Mouse (Mus musculus) heart, embryonic 13.5 days (tissue): ENCODE measurements around the gene Pbxip1. TPM values are rescaled to one million over a fixed set of nuclear protein-coding genes. Genes with fewer than 3 reads are reported as not detected.

Source experiments
- ATAC-seq: fragments of 200-750 bp; cut with Nextera tagmentation; 2 replicates; pipeline ENCODE4 v1.8.0; 2017; ENCODE audit warnings: moderate TSS enrichment; ENCODE audit not compliant: insufficient number of reproducible peaks, low FRiP score, low TSS enrichment; ENCODE audit errors: extremely low read depth
- H3K27ac ChIP-seq: fragments of 300-500 bp; sonication (generic); replicated peaks from 2 replicates; pipeline ENCODE4 v1.5.1; 2015; ENCODE audit warnings: moderate library complexity, mild to moderate bottlenecking, inconsistent platforms
- H3K27me3 ChIP-seq: fragments of 300-500 bp; sonication (generic); replicated peaks from 2 replicates; pipeline ENCODE4 v1.6.1; 2015; ENCODE audit warnings: mild to moderate bottlenecking, inconsistent platforms
- H3K36me3 ChIP-seq: fragments of 300-500 bp; sonication (generic); 2 replicates; pipeline ENCODE4 v1.6.1; 2015; ENCODE audit warnings: mild to moderate bottlenecking, inconsistent platforms
- H3K4me1 ChIP-seq: fragments of 300-500 bp; sonication (generic); 2 replicates; pipeline ENCODE4 v1.6.1; 2015; ENCODE audit warnings: inconsistent platforms
- H3K4me2 ChIP-seq: fragments of 300-500 bp; sonication (generic); 2 replicates; pipeline ENCODE4 v1.6.1; 2015; ENCODE audit warnings: inconsistent platforms, mild to moderate bottlenecking, moderate library complexity
- H3K4me3 ChIP-seq: fragments of 300-500 bp; sonication (generic); 2 replicates; pipeline ENCODE4 v1.5.1; 2015; ENCODE audit warnings: moderate library complexity, mild to moderate bottlenecking, inconsistent platforms
- H3K9ac ChIP-seq: fragments of 300-500 bp; sonication (generic); 2 replicates; pipeline ENCODE4 v1.6.1; 2015; ENCODE audit warnings: inconsistent platforms, mild to moderate bottlenecking, moderate library complexity
- H3K9me3 ChIP-seq: fragments of 300-500 bp; sonication (generic); 2 replicates; pipeline ENCODE4 v1.6.1; 2016; ENCODE audit warnings: inconsistent platforms
- WGBS: fragments of 180-500 bp; shearing (Covaris S2); methylation state at CpG from one replicate; pipeline ENCODE4 v1.1.7; 2015; ENCODE audit warnings: mixed read lengths; 5-methylcytosine and 5-hydroxymethylcytosine counted together
- polyA plus RNA-seq: library from polyadenylated mRNA; unstranded; fragments of >200 nt; fragmentation: Nextera tagmentation; extraction: Ambion mirVana; gene quantifications from 2 replicates; pipeline ENCODE4 v1.2.1, GENCODE M21; 2015

The Pbxip1 gene
- polyA plus RNA-seq, 1 experiment from 2014 or later, result 61.3 TPM

GRCm38 (mm10) chr3:89437269-89437668 is 763 bp downstream of the Pbxip1 start:
- no peaks in the 10 kb centered on the region for H3K9me3 ChIP-seq
- H3K4me2 ChIP-seq, result peak overlapping the region; percentile 79
- peak overlapping the region; percentile 85 for H3K27ac ChIP-seq
- peaks cover 57% of the 10 kb centered on the region for H3K36me3 ChIP-seq
- peaks cover 36% of the 10 kb centered on the region for H3K4me1 ChIP-seq
- WGBS, result 28% methylated on average over 5 of the region's 5 CpGs
- H3K9ac ChIP-seq, result peak overlapping the region; percentile 85
- ATAC-seq, result no peak
- no peaks in the 10 kb centered on the region for H3K27me3 ChIP-seq
- H3K4me3 ChIP-seq, result peak overlapping the region; percentile 66

- Histone ChIP-seq H3K9me3 (no peaks in the 10 kb centered on the region), H3K27ac (no peak overlapping the region), H3K9ac (no peak overlapping the region), H3K27me3 (no peaks in the 10 kb centered on the region), H3K4me1 (peaks cover 26% of the 10 kb centered on the region), H3K36me3 (peaks cover 59% of the 10 kb centered on the region), H3K4me3 (no peak overlapping the region), H3K4me2 (no peak overlapping the region)
- 85% methylated on average over 2 of the region's 2 CpGs for WGBS
- ATAC-seq, result no peak
Measured at GRCm38 (mm10) chr3:89440691-89441090, 4.2 kb downstream of the Pbxip1 start.

GRCm38 (mm10) chr3:89448720-89449537 is 12.4 kb downstream of the Pbxip1 start:
- Histone ChIP-seq H3K4me1 (peaks cover 50% of the 10 kb centered on the region), H3K27ac (peak overlapping the region; percentile 93), H3K27me3 (no peaks in the 10 kb centered on the region), H3K4me3 (0 out of 2 replicates have a peak overlapping the region, but pooled peaks have one; percentile 3), H3K36me3 (peaks cover 45% of the 10 kb centered on the region), H3K9ac (peak overlapping the region; percentile 65), H3K9me3 (no peaks in the 10 kb centered on the region), H3K4me2 (peak overlapping the region; percentile 47)
- WGBS, result 33% methylated on average over 13 of the region's 13 CpGs
- peak; percentile 33; the same call in 1 of the 2 replicates for ATAC-seq

- 34% methylated on average over 7 of the region's 7 CpGs for WGBS
- no peaks in the 10 kb centered on the region for H3K9me3 ChIP-seq
- H3K4me1 ChIP-seq, result peaks cover 50% of the 10 kb centered on the region
- no peaks in the 10 kb centered on the region for H3K27me3 ChIP-seq
- H3K36me3 ChIP-seq, result peaks cover 39% of the 10 kb centered on the region
- peak overlapping the region; percentile 47 for H3K4me2 ChIP-seq
- no peak overlapping the region for H3K4me3 ChIP-seq
- peak overlapping the region; percentile 93 for H3K27ac ChIP-seq
- H3K9ac ChIP-seq, result peak overlapping the region; percentile 65
- no peak; the same call in 1 of the 2 replicates for ATAC-seq
Measured at GRCm38 (mm10) chr3:89449541-89449940, 13.0 kb downstream of the Pbxip1 start.

GRCm38 (mm10) chr3:89451916-89452315 is 15.4 kb downstream of the Pbxip1 start:
- H3K4me1 ChIP-seq, result peaks cover 52% of the 10 kb centered on the region
- H3K27me3 ChIP-seq, result no peaks in the 10 kb centered on the region
- H3K9me3 ChIP-seq, result no peaks in the 10 kb centered on the region
- WGBS, result 38% methylated on average over 1 of the region's 1 CpGs
- ATAC-seq, result no peak
- H3K4me2 ChIP-seq, result no peak overlapping the region
- H3K27ac ChIP-seq, result 0 out of 2 replicates have a peak overlapping the region, but pooled peaks have one; percentile 12
- H3K36me3 ChIP-seq, result peaks cover 15% of the 10 kb centered on the region
- H3K4me3 ChIP-seq, result no peak overlapping the region
- H3K9ac ChIP-seq, result peak overlapping the region; percentile 68

- no peaks in the 10 kb centered on the region for H3K27me3 ChIP-seq
- no peak within 1 kb of the TSS for H3K4me3 ChIP-seq
- WGBS, result 52% methylated on average over 10 of the region's 10 CpGs
- H3K4me2 ChIP-seq, result no peak within 1 kb of the TSS
- no peaks in the 10 kb centered on the region for H3K9me3 ChIP-seq
- no peak within 1 kb of the TSS for H3K27ac ChIP-seq
- peaks cover 45% of the 10 kb centered on the region for H3K4me1 ChIP-seq
- ATAC-seq, result no peak
- H3K9ac ChIP-seq, result no peak within 1 kb of the TSS; the same call in 1 of the 2 replicates
- 0 out of 2 replicates have a peak, but pooled peaks cover 3% of the 10 kb centered on the region for H3K36me3 ChIP-seq
Measured at GRCm38 (mm10) chr3:89454401-89455177, 18.1 kb downstream of the Pbxip1 start, which contains the start of gene Pmvk. Gene Pmvk, plus strand, starts transcription at chr3:89454541.

GRCm38 (mm10) chr3:89455786-89456285 is 19.3 kb downstream of the Pbxip1 start:
- H3K36me3 ChIP-seq, result no peaks in the 10 kb centered on the region
- no peak for ATAC-seq
- 60% methylated on average over 1 of the region's 1 CpGs for WGBS
- H3K4me3 ChIP-seq, result no peak overlapping the region
- H3K4me1 ChIP-seq, result peaks cover 44% of the 10 kb centered on the region
- no peaks in the 10 kb centered on the region for H3K9me3 ChIP-seq
- H3K9ac ChIP-seq, result no peak overlapping the region
- no peaks in the 10 kb centered on the region for H3K27me3 ChIP-seq
- no peak overlapping the region for H3K27ac ChIP-seq
- H3K4me2 ChIP-seq, result no peak overlapping the region

- Histone ChIP-seq H3K4me3 (no peak overlapping the region), H3K27me3 (no peaks in the 10 kb centered on the region), H3K36me3 (peaks cover 8% of the 10 kb centered on the region; the same call in 1 of the 2 replicates), H3K9me3 (no peaks in the 10 kb centered on the region), H3K4me2 (no peak overlapping the region), H3K9ac (no peak overlapping the region), H3K4me1 (peaks cover 33% of the 10 kb centered on the region), H3K27ac (no peak overlapping the region)
- 40% methylated on average over 10 of the region's 10 CpGs for WGBS
- ATAC-seq, result no peak
Measured at GRCm38 (mm10) chr3:89456726-89457665, 20.5 kb downstream of the Pbxip1 start.

GRCm38 (mm10) chr3:89458372-89458964 is 22.0 kb downstream of the Pbxip1 start:
- Histone ChIP-seq H3K9me3 (no peaks in the 10 kb centered on the region), H3K9ac (peak overlapping the region; percentile 89; the same call in 1 of the 2 replicates), H3K4me2 (peak overlapping the region; percentile 88), H3K4me3 (peak overlapping the region; percentile 72), H3K36me3 (peaks cover 9% of the 10 kb centered on the region; the same call in 1 of the 2 replicates), H3K27ac (peak overlapping the region; percentile 89), H3K27me3 (no peaks in the 10 kb centered on the region), H3K4me1 (peaks cover 27% of the 10 kb centered on the region)
- ATAC-seq, result no peak; the same call in 1 of the 2 replicates
- 40% methylated on average over 13 of the region's 13 CpGs for WGBS
